Mouse (Mus musculus) cerebellum, adult 9-11 months (tissue): ENCODE measurements around the gene Sufu.

Experiments used
- DNase-seq: peaks from one replicate; pipeline ENCODE4 v3.0.0; 2022

Sufu gene

GRCm38 (mm10) chr19:46533525-46533924, 136.8 kb downstream of the Sufu start:
- no peak for DNase-seq

DNA sequence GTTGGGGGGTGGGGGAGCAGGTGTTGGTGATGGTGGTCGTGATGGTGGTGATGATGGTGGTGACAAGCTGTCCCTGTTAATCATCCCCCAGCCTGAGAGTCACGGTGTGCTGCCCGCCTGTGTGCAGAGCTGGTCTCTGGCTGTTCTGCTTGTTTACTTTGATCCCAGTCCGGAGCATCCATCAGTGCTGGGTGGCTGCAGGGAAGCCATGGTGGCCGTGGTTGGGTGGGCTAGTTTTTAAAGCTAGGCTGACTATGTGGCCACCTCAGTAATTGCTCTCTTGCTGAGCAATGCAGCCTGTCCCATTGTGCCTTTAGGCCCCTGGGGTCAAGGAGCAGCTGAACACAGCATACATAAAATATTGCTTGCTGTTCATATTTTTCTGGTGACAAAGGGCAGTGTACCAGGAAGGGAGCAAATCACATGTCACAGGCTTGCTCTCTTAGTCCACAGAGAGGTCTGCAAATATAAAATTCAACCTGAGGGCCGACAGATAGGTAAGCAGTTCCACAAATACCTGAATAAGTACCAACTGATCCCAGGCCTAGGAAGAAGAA, 137.9 kb downstream of the Sufu start:
- no peak for DNase-seq

DNA sequence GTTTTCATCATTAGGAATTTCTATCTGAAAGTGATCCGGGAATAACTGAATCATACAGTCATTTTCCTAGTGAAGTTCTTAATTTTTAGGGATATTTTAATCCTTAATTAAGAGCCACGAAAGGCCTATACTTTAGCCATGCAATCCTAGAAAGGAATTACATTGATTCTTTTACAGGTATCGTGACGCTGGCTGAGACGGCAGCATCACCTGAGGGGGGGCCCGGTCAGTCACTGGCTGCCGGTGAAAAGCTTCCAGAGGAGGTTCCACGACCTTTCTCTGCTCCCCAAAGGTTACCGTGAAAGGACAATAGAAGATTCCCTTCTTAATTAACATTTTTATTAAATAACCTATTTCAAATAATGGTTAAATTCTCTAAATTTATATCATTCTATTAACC, 140.7 kb downstream of the Sufu start:
- no peak for DNase-seq

GRCm38 (mm10) chr19:46538213-46538612, 141.5 kb downstream of the Sufu start:
- no peak for DNase-seq
